Mouse (Mus musculus) left cerebral cortex, postnatal 10 days (tissue): ENCODE measurements at regions not wholly inside any gene's neighbourhood (a gene's known extent, or its start where the extent isn't known, plus 50 kb on each side); places are given as distances from the start of the nearest gene placed in this dataset.

Experiments used
- DNase-seq, 2 experiments: peaks; one replicate each; pipeline ENCODE4 v3.0.0; 2021 to 2022; ENCODE audit warnings: low spot score in 2 of 2, mixed read lengths in 1 of 2; ENCODE audit errors: extremely low spot score in 1 of 2
- intact Hi-C: fragments of 180-260 bp; cut with DNase I; formaldehyde crosslinking; loops from one replicate; pipeline ENCODE4 v1.15.1; 2025

- intact Hi-C loops = no loop called here
- DNase-seq = no peak
Observed at GRCm38 (mm10) chr10:68344991-68345720, 66.6 kb upstream of the Arid5b start.

- no peak for DNase-seq
- intact Hi-C loops = no loop called here
Observed at GRCm38 (mm10) chr10:68344211-68344610, 65.7 kb upstream of the Arid5b start.

GRCm38 (mm10) chr10:68334054-68334453 lies 55.5 kb upstream of the Arid5b start:
- intact Hi-C loops = no loop called here
- DNase-seq = peak in 1 of 2 experiments; percentile 36
